Mouse (Mus musculus): Measurements from ENCODE around the gene Gng7. TPM values are rescaled to one million over a fixed set of nuclear protein-coding genes. Genes with fewer than 3 reads are reported as not detected.

Gng7 gene
- polyA plus RNA-seq, 1 experiment, result 1.9 TPM

- H3K4me1 ChIP-seq (ENCODE audit: control insufficient read depth, insufficient read depth, low read length), result peaks cover 6% of the 10 kb centered on the region; the same call in 1 of the 2 replicates
- DNase-seq, result peak; percentile 66
- H3K4me3 ChIP-seq (ENCODE audit: insufficient read depth, low read depth, low read length), result no peak overlapping the region
- TF ChIP-seq POLR2A (IDR thresholded peaks at IDR 0.05; ENCODE audit: low read depth, low read length) (no peak), CTCF (conservative IDR thresholded peaks at IDR 0.05; ENCODE audit: insufficient read depth, insufficient read length, low read depth, low read length) (no peak)
- WGBS, result 37% methylated on average over 6 of the region's 6 CpGs
- H3K36me3 ChIP-seq (ENCODE audit: control insufficient read depth, insufficient read depth, low read length), result no peaks in the 10 kb centered on the region
- H3K27me3 ChIP-seq (replicated peaks; ENCODE audit: control insufficient read depth, insufficient read depth, low read length), result no peaks in the 10 kb centered on the region
- no peak overlapping the region for H3K27ac ChIP-seq (ENCODE audit: insufficient read depth, low read depth, low read length)
These were observed 28.0 kb downstream of the Gng7 start for GRCm38 (mm10) chr10:80986754-80987153.

- H3K27me3 ChIP-seq (replicated peaks; ENCODE audit: control insufficient read depth, insufficient read depth, low read length), result no peaks in the 10 kb centered on the region
- peak overlapping the region; percentile 47 for H3K4me3 ChIP-seq (ENCODE audit: insufficient read depth, low read depth, low read length)
- H3K36me3 ChIP-seq (ENCODE audit: control insufficient read depth, insufficient read depth, low read length), result no peaks in the 10 kb centered on the region
- peaks cover 3% of the 10 kb centered on the region; the same call in 1 of the 2 replicates for H3K4me1 ChIP-seq (ENCODE audit: control insufficient read depth, insufficient read depth, low read length)
- 26% methylated on average over 13 of the region's 13 CpGs for WGBS
- TF ChIP-seq CTCF (conservative IDR thresholded peaks at IDR 0.05; ENCODE audit: insufficient read depth, insufficient read length, low read depth, low read length) (no peak), POLR2A (IDR thresholded peaks at IDR 0.05; ENCODE audit: low read depth, low read length) (no peak)
- DNase-seq, result no peak
- H3K27ac ChIP-seq (ENCODE audit: insufficient read depth, low read depth, low read length), result no peak overlapping the region
These were observed 28.6 kb downstream of the Gng7 start for GRCm38 (mm10) chr10:80985970-80986701.

DNA sequence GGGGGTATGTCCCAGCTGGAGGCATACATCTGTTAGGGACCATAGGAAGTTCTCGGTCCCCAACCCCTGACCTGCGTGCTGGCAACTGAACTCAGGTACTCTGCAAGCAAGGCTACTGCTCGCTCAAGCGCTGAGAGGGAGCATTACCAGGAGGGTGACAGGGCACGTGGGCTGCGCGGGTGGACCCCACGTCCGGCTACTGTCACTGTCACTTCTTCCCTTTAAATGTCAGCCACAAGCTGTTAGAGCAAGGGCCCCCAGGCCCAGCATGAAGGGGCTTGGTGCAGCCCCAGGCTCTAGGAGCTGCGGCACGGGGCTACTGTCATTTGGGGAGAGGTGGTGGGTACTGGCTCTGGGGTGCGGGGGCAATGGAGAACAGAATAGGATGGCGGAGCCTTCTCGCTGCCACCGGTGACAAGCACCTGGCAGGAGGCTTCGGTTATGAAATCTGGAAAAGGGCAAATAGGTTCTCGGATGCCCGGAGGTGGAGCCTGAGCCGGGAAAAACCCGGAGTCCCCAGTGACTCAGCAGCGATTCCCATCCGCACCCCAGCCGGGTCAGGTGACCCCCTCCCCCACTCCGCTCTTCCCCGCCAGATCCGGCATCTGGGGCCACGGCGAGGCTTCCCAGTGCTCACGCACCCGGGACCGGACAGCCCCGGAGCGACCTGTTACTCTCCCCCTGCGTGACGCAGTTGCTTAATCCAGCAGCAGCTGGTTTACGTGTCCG is 29.3 kb downstream of the Gng7 start:
- H3K27me3 ChIP-seq (replicated peaks; ENCODE audit: control insufficient read depth, insufficient read depth, low read length), result no peaks in the 10 kb centered on the region
- H3K4me1 ChIP-seq (ENCODE audit: control insufficient read depth, insufficient read depth, low read length), result peaks cover 3% of the 10 kb centered on the region; the same call in 1 of the 2 replicates
- TF ChIP-seq POLR2A (IDR thresholded peaks at IDR 0.05; ENCODE audit: low read depth, low read length) (no peak), CTCF (conservative IDR thresholded peaks at IDR 0.05; ENCODE audit: insufficient read depth, insufficient read length, low read depth, low read length) (no peak)
- DNase-seq, result peak; percentile 53
- no peak overlapping the region for H3K27ac ChIP-seq (ENCODE audit: insufficient read depth, low read depth, low read length)
- no peaks in the 10 kb centered on the region for H3K36me3 ChIP-seq (ENCODE audit: control insufficient read depth, insufficient read depth, low read length)
- H3K4me3 ChIP-seq (ENCODE audit: insufficient read depth, low read depth, low read length), result peak overlapping the region; percentile 47
- 8% methylated on average over 37 of the region's 37 CpGs for WGBS

- Histone ChIP-seq H3K36me3 (ENCODE audit: control insufficient read depth, insufficient read depth, low read length) (no peaks in the 10 kb centered on the region), H3K27me3 (replicated peaks; ENCODE audit: control insufficient read depth, insufficient read depth, low read length) (no peaks in the 10 kb centered on the region), H3K27ac (ENCODE audit: insufficient read depth, low read depth, low read length) (no peak overlapping the region), H3K4me1 (ENCODE audit: control insufficient read depth, insufficient read depth, low read length) (peaks cover 3% of the 10 kb centered on the region; the same call in 1 of the 2 replicates), H3K4me3 (ENCODE audit: insufficient read depth, low read depth, low read length) (no peak overlapping the region)
- no peak for TF ChIP-seq CTCF (conservative IDR thresholded peaks at IDR 0.05; ENCODE audit: insufficient read depth, insufficient read length, low read depth, low read length)
- no peak for TF ChIP-seq POLR2A (IDR thresholded peaks at IDR 0.05; ENCODE audit: low read depth, low read length)
- no peak for DNase-seq
- WGBS, result 91% methylated on average over 12 of the region's 12 CpGs
These were observed 30.5 kb downstream of the Gng7 start for GRCm38 (mm10) chr10:80984223-80984622.

DNA sequence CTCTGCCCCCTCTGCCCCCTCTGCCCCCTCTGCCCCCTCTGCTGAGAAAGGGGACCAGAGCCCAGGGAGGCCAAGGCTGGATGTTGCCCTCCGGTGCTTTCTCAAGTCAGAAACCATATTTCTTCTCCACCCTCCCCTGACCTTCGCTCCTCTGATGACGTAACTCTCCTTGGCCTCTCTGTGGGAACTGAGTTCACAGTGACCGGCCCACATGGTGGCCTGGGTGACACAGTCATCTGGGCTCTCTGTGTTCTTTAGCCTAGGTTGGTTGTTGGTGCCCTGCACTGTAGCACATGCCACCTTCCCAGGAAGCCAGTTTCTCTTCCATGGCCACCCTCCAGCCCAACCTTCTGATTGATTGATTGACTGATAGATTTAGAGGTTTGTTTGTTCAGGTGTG is 32.4 kb downstream of the Gng7 start:
- H3K27ac ChIP-seq (ENCODE audit: insufficient read depth, low read depth, low read length), result no peak overlapping the region
- no peaks in the 10 kb centered on the region for H3K27me3 ChIP-seq (replicated peaks; ENCODE audit: control insufficient read depth, insufficient read depth, low read length)
- no peak overlapping the region for H3K4me3 ChIP-seq (ENCODE audit: insufficient read depth, low read depth, low read length)
- WGBS, result 36% methylated on average over 4 of the region's 4 CpGs
- H3K36me3 ChIP-seq (ENCODE audit: control insufficient read depth, insufficient read depth, low read length), result no peaks in the 10 kb centered on the region
- TF ChIP-seq CTCF (conservative IDR thresholded peaks at IDR 0.05; ENCODE audit: insufficient read depth, insufficient read length, low read depth, low read length) (no peak), POLR2A (IDR thresholded peaks at IDR 0.05; ENCODE audit: low read depth, low read length) (no peak)
- peak; percentile 67 for DNase-seq
- peaks cover 3% of the 10 kb centered on the region; the same call in 1 of the 2 replicates for H3K4me1 ChIP-seq (ENCODE audit: control insufficient read depth, insufficient read depth, low read length)

DNA sequence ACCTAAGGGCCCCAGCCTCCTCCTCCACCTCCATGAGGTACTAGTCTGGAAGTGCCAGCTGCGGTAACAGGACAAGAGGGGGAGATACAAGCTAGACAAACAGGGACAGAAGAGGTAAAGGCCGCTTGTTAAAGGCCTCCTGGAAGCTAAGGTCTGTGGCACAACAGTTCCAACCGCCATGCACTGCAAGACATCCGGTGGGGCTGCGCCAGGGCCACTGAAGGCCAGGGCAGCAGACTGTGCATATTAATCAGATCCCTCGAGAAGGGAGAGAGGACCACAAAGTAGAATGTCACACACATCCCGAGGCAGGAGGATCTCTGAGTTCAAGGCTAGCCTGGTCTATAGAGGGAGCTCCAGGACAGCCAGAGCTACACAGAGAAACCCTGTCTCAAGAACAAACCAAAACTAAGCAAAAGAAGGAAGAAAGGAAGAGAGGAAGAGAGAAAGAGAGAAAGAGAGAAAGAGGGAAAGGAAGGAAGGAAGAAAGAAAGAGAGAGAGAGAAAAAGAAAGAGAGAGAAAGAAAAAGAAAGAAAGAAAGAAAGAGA is 33.1 kb downstream of the Gng7 start:
- TF ChIP-seq POLR2A (IDR thresholded peaks at IDR 0.05; ENCODE audit: low read depth, low read length) (no peak), CTCF (conservative IDR thresholded peaks at IDR 0.05; ENCODE audit: insufficient read depth, insufficient read length, low read depth, low read length) (0 out of 2 replicates have a peak, but pooled peaks have one; percentile 14)

GRCm38 (mm10) chr10:80975478-80975877 is 39.3 kb downstream of the Gng7 start:
- Histone ChIP-seq H3K4me1 (ENCODE audit: control insufficient read depth, insufficient read depth, low read length) (peaks cover 18% of the 10 kb centered on the region), H3K27me3 (replicated peaks; ENCODE audit: control insufficient read depth, insufficient read depth, low read length) (no peaks in the 10 kb centered on the region), H3K36me3 (ENCODE audit: control insufficient read depth, insufficient read depth, low read length) (no peaks in the 10 kb centered on the region), H3K4me3 (ENCODE audit: insufficient read depth, low read depth, low read length) (no peak overlapping the region), H3K27ac (ENCODE audit: insufficient read depth, low read depth, low read length) (no peak overlapping the region)
- WGBS, result 39% methylated on average over 11 of the region's 11 CpGs
- peak; percentile 93 for DNase-seq
- TF ChIP-seq POLR2A (IDR thresholded peaks at IDR 0.05; ENCODE audit: low read depth, low read length), result no peak
- no peak for TF ChIP-seq CTCF (conservative IDR thresholded peaks at IDR 0.05; ENCODE audit: insufficient read depth, insufficient read length, low read depth, low read length)

More for the DNA sequence above, 33.1 kb downstream of the Gng7 start:
- Histone ChIP-seq H3K36me3 (ENCODE audit: control insufficient read depth, insufficient read depth, low read length) (no peaks in the 10 kb centered on the region), H3K4me3 (ENCODE audit: insufficient read depth, low read depth, low read length) (no peak overlapping the region), H3K27me3 (replicated peaks; ENCODE audit: control insufficient read depth, insufficient read depth, low read length) (no peaks in the 10 kb centered on the region), H3K27ac (ENCODE audit: insufficient read depth, low read depth, low read length) (no peak overlapping the region), H3K4me1 (ENCODE audit: control insufficient read depth, insufficient read depth, low read length) (peaks cover 3% of the 10 kb centered on the region; the same call in 1 of the 2 replicates)
- 63% methylated on average over 7 of the region's 7 CpGs for WGBS
- no peak for DNase-seq

Measured in kidney, adult 2 months (tissue).